Mouse (Mus musculus): ENCODE results near the gene Lsm6. TPM values are rescaled to one million over a fixed set of nuclear protein-coding genes. Genes with fewer than 3 reads are reported as not detected.
A peak's percentile ranks its signal among the peaks of the same experiment; 100 is the strongest.

Gene Lsm6
- polyA plus RNA-seq (2015; fragmentation: Nextera tagmentation; extraction: Ambion mirVana), result 82.9 and 96.4 TPM in 2 replicates

DNA sequence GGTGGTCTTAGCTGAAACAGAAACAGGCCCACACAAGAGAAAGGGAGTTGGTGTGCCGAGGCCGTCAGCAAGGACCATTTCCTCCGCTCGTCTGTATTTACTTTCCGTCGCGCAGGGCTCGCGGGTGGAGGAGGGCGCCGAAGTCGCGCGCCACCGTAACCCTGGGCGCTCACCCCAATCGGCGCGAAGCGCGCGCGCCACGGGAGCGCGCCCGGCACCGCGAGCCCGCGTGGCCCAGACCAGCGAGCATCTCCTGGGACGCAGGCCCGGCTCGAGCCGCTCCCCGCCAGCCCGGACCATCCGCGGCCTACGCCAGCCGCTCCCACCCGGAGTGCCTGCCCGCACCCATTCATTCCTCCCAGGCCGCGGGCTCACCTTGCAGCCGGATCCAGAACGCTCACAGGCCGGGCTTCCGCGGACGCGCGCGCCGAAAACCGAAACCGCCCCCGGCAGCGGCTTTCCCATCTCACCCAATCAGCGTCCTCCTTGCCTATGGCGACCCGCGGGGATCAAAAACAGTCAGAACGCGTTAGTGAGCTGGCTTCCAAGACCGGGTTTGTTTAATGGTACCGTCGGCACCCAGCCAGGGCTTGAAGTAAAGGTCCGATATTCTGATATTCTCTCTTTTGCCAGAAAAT is at the start of gene Lsm6:
Lsm6 (minus strand) TSS at position 468 of the 638 bp plus-strand sequence.
- no peaks in the 10 kb centered on the region for H3K27me3 ChIP-seq (replicated peaks; ENCODE audit: insufficient read depth, low read length)
- peaks cover 14% of the 10 kb centered on the region for H3K4me1 ChIP-seq (ENCODE audit: insufficient read depth, low read depth, low read length)
- under 1% methylated on average over 44 of the region's 70 CpGs for WGBS
- peak within 1 kb of the TSS; percentile 93 for H3K27ac ChIP-seq (ENCODE audit: low read length)
- peak within 1 kb of the TSS; percentile 76 for H3K4me3 ChIP-seq (ENCODE audit: low read depth, low read length)
- H3K9me3 ChIP-seq (ENCODE audit: low read length), result no peaks in the 10 kb centered on the region
- peak; percentile 95 for DNase-seq (ENCODE audit: low spot score)
- H3K9ac ChIP-seq (replicated peaks; ENCODE audit: low read depth), result peak within 1 kb of the TSS; percentile 69
- H3K4me2 ChIP-seq (replicated peaks; ENCODE audit: low read depth, low read length), result peak within 1 kb of the TSS; percentile 53
- ATAC-seq, result peak; percentile 93
- TF ChIP-seq CTCF (IDR thresholded peaks at IDR 0.05) (no peak), EP300 (IDR thresholded peaks at IDR 0.05) (no peak)
- H3K36me3 ChIP-seq (ENCODE audit: insufficient read depth, low read length), result no peaks in the 10 kb centered on the region

DNA sequence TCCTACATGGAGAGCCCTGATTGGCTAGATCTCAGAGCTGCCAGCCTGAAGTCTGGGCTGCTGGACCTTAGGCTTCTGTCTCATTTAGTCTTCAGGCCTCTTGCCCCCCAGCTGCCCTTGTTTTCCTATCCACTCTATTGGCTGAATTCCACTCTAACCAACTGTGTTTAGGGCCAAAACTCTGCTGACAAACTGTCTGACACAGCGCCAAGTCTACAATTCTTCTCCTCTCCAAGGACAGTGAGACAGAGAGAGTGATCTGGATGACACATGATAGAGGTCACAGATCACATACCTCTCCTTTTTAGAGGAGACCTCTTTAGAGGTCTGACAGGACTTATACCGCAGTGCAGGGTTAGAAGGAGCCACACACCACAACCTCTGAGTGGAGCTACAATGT is 46.1 kb upstream of the Lsm6 start:
- TF ChIP-seq CTCF (IDR thresholded peaks at IDR 0.05) (no peak), EP300 (IDR thresholded peaks at IDR 0.05) (no peak)
- ATAC-seq, result no peak
- 69% methylated on average over 2 of the region's 2 CpGs for WGBS

DNA sequence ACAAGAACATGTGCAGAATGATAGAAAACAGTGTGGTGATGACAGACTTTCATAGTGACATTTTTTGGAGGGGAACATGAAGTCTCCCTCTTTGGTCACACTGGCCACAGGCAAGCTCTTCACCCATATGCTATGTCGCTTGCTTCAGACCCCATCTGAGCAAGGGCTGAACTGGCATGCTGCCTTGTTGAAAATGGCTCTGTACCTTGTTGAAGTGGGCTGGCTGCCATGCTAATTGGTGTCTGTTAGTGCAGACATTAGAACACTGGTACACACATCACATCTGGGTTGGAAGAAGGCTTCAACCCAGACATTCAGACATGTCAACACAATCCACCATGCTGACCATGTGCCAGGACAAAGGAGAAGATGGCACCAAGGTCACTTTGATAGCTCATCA is 42.1 kb upstream of the Lsm6 start:
- 81% methylated on average over 1 of the region's 1 CpGs for WGBS
- Histone ChIP-seq H3K27ac (ENCODE audit: low read length) (no peak overlapping the region), H3K27me3 (replicated peaks; ENCODE audit: insufficient read depth, low read length) (no peaks in the 10 kb centered on the region), H3K9me3 (ENCODE audit: low read length) (no peaks in the 10 kb centered on the region), H3K36me3 (ENCODE audit: insufficient read depth, low read length) (no peaks in the 10 kb centered on the region), H3K4me1 (ENCODE audit: insufficient read depth, low read depth, low read length) (no peaks in the 10 kb centered on the region), H3K9ac (replicated peaks; ENCODE audit: low read depth) (no peak overlapping the region), H3K4me2 (replicated peaks; ENCODE audit: low read depth, low read length) (no peak overlapping the region), H3K4me3 (ENCODE audit: low read depth, low read length) (no peak overlapping the region)
- ATAC-seq (no peak), DNase-seq (ENCODE audit: low spot score) (no peak)
- TF ChIP-seq CTCF (IDR thresholded peaks at IDR 0.05), result no peak
- TF ChIP-seq EP300 (IDR thresholded peaks at IDR 0.05), result no peak

More for the DNA sequence above, 46.1 kb upstream of the Lsm6 start:
- no peaks in the 10 kb centered on the region for H3K36me3 ChIP-seq (ENCODE audit: insufficient read depth, low read length)
- no peaks in the 10 kb centered on the region for H3K9me3 ChIP-seq (ENCODE audit: low read length)
- no peak overlapping the region for H3K27ac ChIP-seq (ENCODE audit: low read length)
- H3K4me1 ChIP-seq (ENCODE audit: insufficient read depth, low read depth, low read length), result no peaks in the 10 kb centered on the region
- H3K9ac ChIP-seq (replicated peaks; ENCODE audit: low read depth), result no peak overlapping the region
- no peaks in the 10 kb centered on the region for H3K27me3 ChIP-seq (replicated peaks; ENCODE audit: insufficient read depth, low read length)
- no peak overlapping the region for H3K4me2 ChIP-seq (replicated peaks; ENCODE audit: low read depth, low read length)
- no peak for DNase-seq (ENCODE audit: low spot score)
- H3K4me3 ChIP-seq (ENCODE audit: low read depth, low read length), result no peak overlapping the region

DNA sequence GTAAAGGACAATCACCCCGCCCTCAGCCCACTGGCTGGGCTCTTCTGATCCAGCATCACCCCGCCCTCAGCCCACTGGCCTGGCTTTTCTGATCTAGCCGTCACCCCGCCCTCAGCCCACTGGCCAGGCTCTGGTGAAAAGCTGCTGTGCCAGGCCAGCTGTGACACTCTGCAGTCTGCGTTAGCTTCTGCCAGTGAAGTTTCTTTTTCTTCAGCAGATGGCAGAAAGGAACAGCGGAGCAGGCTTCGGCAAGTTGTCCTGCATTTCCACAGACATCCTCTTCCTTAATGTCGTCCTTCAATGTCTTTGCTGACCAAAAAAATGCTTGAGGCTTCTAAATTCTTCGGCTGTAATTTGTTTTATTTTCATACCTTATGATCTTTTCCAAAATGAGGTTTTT is 41.1 kb upstream of the Lsm6 start:
- ATAC-seq, result no peak
- no peak overlapping the region for H3K4me2 ChIP-seq (replicated peaks; ENCODE audit: low read depth, low read length)
- no peak overlapping the region for H3K27ac ChIP-seq (ENCODE audit: low read length)
- WGBS, result 55% methylated on average over 9 of the region's 9 CpGs
- no peaks in the 10 kb centered on the region for H3K27me3 ChIP-seq (replicated peaks; ENCODE audit: insufficient read depth, low read length)
- H3K9me3 ChIP-seq (ENCODE audit: low read length), result no peaks in the 10 kb centered on the region
- no peak overlapping the region for H3K4me3 ChIP-seq (ENCODE audit: low read depth, low read length)
- no peak for DNase-seq (ENCODE audit: low spot score)
- TF ChIP-seq EP300 (IDR thresholded peaks at IDR 0.05), result no peak
- TF ChIP-seq CTCF (IDR thresholded peaks at IDR 0.05), result no peak
- no peaks in the 10 kb centered on the region for H3K4me1 ChIP-seq (ENCODE audit: insufficient read depth, low read depth, low read length)
- H3K9ac ChIP-seq (replicated peaks; ENCODE audit: low read depth), result no peak overlapping the region
- H3K36me3 ChIP-seq (ENCODE audit: insufficient read depth, low read length), result no peaks in the 10 kb centered on the region

DNA sequence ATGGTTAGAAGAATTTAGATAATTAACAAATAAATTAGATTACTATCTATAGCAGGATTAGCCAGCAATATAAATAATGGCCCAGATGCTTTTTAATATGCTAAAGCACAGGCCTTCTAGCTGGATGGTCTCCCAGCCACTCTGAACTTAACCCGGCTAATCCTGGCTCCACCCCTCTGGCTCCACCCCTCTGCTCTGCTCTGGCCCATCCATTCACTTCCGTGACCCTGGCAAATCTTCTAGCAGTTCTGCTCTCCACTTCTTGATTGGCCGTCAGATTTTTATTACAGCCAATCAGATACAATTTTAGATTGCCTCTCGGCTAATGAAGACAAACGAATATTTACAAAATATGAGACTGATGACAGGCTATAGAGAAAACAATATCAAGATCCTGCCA is 39.8 kb upstream of the Lsm6 start:
- Histone ChIP-seq H3K9me3 (ENCODE audit: low read length) (no peaks in the 10 kb centered on the region), H3K4me3 (ENCODE audit: low read depth, low read length) (no peak overlapping the region)
- ATAC-seq, result no peak

DNA sequence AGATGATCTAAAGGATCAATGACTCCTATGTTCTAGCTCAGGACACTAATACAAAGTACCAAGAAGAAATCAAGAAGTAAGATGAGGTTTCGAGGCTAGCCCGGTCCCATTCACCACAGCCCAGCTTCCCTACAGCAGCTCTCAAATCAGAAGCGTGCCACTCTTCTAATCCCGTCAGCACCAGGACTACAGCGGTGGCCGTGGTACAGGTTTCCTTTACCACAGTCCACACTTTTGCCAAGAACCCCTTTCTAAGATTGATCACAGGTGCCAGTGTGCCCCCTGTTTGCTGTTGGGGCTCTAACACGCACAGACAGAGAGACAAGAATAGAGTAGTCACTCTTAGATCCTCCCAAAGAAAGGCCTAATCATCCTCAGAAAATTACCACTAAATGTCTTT is 36.5 kb upstream of the Lsm6 start:
- H3K9ac ChIP-seq (replicated peaks; ENCODE audit: low read depth), result no peak overlapping the region
- no peak overlapping the region for H3K4me3 ChIP-seq (ENCODE audit: low read depth, low read length)
- TF ChIP-seq EP300 (IDR thresholded peaks at IDR 0.05) (no peak), CTCF (IDR thresholded peaks at IDR 0.05) (no peak)
- no peaks in the 10 kb centered on the region for H3K27me3 ChIP-seq (replicated peaks; ENCODE audit: insufficient read depth, low read length)
- H3K4me2 ChIP-seq (replicated peaks; ENCODE audit: low read depth, low read length), result no peak overlapping the region
- no peaks in the 10 kb centered on the region for H3K4me1 ChIP-seq (ENCODE audit: insufficient read depth, low read depth, low read length)
- DNase-seq (ENCODE audit: low spot score) (no peak), ATAC-seq (no peak)
- H3K9me3 ChIP-seq (ENCODE audit: low read length), result no peaks in the 10 kb centered on the region
- H3K27ac ChIP-seq (ENCODE audit: low read length), result no peak overlapping the region
- WGBS, result 90% methylated on average over 7 of the region's 7 CpGs
- no peaks in the 10 kb centered on the region for H3K36me3 ChIP-seq (ENCODE audit: insufficient read depth, low read length)

More for the DNA sequence above, 39.8 kb upstream of the Lsm6 start:
- 47% methylated on average over 5 of the region's 5 CpGs for WGBS
- Histone ChIP-seq H3K27me3 (replicated peaks; ENCODE audit: insufficient read depth, low read length) (no peaks in the 10 kb centered on the region), H3K4me2 (replicated peaks; ENCODE audit: low read depth, low read length) (no peak overlapping the region), H3K27ac (ENCODE audit: low read length) (no peak overlapping the region), H3K9ac (replicated peaks; ENCODE audit: low read depth) (no peak overlapping the region), H3K36me3 (ENCODE audit: insufficient read depth, low read length) (no peaks in the 10 kb centered on the region), H3K4me1 (ENCODE audit: insufficient read depth, low read depth, low read length) (no peaks in the 10 kb centered on the region)
- no peak for TF ChIP-seq EP300 (IDR thresholded peaks at IDR 0.05)
- no peak for TF ChIP-seq CTCF (IDR thresholded peaks at IDR 0.05)
- DNase-seq (ENCODE audit: low spot score), result peak; percentile 11
